Mouse (Mus musculus) right cerebral cortex, postnatal 14 days (tissue): Measurements from ENCODE around the gene Zc3hav1.

ENCODE experiments used
- DNase-seq: peaks from one replicate; pipeline ENCODE4 v3.0.0; 2022

Gene Zc3hav1

DNA sequence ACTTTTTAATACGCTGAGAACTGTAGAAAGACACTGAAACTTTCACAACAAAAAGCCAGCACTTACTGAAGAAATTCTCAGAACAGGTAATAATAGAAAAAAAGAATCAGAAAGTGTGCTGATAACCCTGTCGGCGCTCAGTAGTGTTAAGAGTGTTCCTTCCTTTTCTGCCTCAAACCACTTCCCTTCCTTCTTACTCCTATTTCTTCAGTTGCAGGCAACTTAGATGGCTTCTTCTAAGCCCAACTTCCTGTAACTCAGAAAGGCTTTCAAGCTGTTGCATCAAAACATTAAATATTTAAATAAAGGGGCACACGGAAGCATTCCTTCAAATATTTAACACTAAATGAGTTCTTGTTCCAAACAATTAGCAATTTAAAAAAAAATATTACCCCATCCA is 2.5 kb downstream of the Zc3hav1 start:
- DNase-seq, result no peak

DNA sequence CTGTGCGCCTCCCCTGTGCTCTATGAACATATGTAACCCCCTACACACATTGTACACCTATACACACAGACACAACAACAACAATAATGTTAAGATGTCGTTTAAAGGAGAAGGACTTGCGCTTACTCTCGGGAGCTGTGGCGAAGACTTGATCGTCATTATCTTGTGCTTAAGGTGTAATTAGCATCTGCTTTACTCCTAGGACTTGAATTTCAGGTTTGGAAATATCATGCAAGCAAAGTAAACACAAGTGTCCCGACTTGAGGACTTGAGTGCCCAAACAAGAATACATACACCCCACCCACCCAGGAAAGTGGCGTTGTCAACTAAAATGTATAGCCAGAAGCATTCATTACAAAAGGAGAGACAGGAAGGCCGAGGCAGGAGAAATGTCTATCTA is 4.6 kb downstream of the Zc3hav1 start:
- no peak for DNase-seq

DNA sequence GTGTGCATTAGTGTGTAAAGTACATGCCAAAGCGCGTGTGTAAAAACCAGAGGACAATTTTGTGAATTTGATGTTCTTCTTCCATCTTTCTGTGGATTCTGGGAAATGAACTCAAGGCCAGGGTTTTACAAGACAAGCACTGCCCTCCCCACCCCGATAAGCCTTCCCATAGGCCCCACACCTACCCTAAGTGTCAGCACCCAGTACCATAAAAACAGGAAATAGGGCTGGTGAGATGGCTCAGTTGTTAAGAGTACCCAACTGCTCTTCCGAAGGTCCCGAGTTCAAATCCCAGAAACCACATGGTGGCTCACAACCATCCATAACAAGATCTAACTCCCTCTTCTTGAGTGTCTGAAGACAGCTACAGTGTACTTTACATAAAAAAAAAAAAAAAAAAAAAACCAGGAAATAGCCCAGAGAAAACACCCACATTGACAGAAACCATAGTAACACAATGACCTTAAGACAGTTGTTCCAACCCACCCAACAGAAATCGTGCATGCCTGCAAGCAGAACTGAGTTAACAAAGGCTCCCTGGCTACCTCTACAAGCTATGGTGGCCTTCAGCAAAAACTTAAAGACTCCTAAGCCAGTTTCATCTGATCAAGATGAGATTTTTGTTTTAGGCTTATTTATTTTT is 5.5 kb downstream of the Zc3hav1 start:
- no peak for DNase-seq

DNA sequence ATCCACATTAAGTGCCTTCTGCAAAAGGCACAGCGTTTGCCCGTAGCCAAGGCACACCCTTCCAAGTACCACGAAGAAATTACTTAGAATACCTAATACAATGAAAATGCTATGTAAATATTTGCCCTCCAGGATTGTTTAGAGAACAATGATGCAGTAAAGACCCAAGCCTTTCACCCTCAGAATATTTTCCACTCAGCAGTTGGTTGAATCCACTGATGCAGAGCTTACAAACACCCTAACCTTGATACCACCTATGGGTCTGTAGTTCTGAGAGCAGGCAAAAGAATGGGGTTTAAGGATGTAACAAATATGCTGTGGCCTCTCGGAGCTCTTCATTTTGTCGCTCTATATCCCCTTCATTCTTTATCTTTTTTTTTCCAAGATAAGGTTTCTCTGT is 6.5 kb downstream of the Zc3hav1 start:
- no peak for DNase-seq

DNA sequence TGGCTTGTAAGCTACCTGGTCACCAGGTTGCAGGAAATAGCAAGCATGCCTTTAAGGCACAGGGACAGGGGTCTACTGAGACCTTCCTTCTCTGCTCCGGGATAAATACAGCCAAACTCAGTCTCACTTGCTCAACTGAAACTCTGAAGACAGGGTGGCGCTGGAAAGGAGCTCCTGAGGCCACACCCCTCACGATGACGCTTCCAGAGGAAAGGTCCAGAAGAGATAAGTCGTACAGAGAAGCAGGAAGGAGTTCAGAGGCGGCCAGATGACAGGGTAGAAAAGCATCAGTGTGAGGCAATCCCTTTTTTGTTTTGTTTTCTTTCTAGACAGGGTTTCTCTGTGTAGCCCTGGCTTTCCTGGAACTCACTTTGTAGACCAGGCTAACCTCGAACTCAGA is 8.6 kb downstream of the Zc3hav1 start:
- no peak for DNase-seq

DNA sequence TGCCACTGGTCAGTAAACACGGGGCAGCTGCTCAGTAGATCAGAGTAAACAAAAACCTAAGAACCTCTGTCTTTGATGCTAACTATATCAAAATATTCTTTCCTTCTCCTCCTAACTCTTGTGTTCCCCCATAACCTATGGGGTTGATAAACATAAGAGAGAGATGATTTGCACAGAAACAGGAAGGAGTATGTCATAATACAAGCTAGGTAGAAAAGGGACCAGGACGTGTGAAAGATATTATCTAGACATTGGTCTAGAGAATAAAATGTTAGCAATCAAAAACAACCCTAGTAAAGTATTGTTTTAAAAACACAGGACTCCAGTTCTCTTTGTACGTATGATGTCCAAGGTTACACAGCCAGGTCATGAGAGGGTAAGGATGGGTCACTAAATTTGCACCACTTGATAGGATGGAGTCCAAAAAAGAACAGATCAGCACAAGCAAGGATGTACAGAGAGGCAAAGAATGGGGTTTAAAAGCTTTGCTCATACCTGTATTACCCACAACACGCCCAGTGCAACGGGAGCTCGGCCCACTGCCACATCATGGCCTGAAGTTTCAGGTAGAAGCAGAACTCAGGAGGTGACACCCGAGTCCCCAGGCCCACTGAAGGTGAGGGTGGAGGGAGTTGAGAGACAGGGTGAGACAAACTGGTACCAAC is 10.3 kb downstream of the Zc3hav1 start:
- no peak for DNase-seq

DNA sequence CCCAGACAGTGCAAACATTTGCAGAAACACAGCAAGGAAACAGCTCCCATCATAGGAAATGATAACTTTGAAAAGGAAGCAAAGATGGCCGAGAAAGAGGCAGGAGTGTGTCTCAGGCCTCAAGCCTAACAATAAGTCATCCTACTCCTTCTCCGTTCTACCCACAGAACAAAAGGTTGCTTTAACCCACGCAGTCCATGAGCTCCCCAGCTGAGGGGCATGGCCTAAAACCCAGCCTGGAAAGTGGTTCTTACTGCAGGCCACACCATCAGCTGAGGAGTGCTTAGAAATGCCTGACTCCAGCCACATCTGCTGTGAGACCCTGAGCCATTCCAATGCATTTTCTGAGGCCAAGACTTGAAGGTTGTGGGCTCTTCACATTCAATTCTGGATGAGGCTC is 10.8 kb downstream of the Zc3hav1 start:
- no peak for DNase-seq

DNA sequence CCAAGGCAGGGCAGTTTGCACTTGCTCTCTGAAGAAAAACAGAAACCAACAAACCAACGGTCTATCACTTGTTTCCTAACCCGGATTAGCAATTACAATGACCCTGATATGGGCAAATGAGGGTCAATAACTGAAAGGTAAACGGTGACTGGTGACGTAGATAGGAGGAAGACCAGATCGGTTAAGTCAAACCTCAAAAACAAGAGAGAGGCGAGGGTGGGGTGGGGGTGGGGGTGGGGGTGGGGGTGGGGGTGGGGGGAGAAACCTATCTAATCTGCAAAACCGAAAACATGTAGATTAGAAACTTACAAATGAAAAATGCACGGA is 11.8 kb downstream of the Zc3hav1 start:
- DNase-seq, result no peak

DNA sequence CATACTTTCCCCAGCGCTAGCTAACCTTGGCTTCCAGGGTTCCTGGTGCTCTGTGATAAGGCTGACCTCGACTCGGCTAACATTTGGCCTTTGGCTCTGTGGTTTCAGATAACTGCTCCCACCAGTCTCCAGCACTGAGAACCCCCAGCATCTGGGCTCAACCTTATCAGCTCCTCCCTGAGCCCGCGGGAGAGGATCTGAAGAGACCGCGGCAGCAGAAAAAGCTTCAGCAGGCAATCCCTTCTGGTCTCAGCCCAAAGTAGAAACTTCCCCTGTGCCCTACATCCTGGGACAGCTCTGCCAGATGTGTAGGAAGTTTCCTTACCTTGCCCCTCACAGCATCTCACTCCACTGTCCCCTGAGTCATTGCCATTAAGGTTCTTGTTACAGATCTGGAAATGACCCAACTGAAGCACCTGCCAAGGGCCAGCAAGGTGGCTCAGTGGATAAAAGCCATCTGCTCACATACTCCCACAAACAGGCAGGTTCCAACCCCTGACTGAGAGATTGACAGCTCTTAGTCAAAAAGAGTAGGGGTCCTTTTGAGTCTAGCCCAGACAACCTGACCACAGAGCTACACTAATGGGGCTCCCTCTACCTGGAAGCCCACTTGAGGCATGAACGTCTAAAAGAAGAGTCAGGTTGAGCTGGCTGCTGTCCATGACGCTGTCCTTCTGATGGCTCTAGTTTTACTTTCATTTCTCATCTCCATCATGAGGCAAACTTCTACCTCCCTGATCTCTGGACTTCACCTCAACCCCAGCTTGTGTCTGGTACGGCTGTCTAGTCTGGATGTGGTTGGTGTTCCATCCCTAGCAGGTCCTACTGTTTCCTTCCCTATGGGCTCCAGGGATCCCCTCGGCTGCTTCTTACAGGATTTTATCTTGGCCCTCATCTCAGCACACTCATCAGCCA is 12.4 kb downstream of the Zc3hav1 start:
- no peak for DNase-seq

DNA sequence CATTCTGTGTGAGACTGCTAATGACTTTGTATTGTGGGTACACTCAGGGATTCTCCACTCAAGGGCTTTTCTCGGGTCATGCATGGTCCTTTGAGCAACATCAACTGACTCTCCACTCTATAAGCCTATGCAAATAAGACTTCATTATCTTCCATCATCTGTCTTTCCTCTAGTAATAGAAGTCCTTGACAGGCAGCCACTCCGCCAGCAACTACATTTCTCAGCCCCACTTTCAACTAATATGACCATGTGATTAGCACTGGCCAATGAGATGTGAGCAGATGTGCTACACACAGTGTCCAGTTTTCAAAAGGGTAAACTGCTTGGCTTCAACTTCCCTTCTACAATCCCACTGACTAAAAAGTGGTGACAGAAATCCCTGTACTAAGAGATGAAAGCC is 15.3 kb downstream of the Zc3hav1 start:
- DNase-seq, result no peak

DNA sequence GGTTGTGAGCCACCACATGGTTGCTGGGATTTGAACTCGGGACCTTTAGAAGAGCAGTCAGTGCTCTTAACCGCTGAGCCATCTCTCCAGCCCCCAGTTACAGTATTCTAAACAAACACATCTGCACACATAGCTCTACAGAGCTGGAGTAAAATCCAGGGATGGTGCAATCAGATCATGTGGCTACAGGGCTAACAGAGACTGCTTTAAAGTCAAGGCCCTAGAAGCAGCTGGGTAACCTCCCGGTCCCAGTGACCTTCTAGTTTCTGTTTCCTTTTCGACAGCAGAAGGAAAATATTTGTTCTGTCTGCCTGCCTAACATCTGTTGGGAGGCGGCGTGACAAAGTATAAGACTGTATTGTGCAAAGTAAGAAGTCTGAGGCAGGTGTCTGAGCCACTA is 16.5 kb downstream of the Zc3hav1 start:
- no peak for DNase-seq

DNA sequence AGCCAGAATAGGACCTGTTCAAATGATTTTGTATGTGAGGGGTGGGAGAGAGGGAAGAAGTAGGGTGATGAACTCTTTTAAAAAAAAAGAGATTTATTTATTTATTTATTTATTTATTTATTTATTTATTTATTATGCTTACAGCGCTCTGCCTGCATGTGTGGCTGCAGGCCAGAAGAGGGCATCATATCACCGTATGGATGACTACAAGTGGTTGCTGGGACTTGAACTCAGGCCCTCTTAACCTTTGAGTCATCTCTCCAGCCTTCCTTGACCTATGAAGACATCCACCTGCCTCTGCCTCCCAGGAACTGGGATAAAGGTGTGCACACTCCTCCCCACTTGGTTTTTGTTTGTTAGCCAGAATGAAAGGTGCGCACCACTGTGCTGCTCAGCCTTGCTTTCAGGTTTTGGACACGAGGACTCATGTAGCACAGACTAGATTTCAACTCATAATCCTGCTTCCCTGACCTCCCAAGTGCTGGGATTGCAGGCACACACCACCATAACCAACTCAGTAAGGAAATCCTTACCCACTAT is 17.2 kb downstream of the Zc3hav1 start:
- DNase-seq, result no peak

DNA sequence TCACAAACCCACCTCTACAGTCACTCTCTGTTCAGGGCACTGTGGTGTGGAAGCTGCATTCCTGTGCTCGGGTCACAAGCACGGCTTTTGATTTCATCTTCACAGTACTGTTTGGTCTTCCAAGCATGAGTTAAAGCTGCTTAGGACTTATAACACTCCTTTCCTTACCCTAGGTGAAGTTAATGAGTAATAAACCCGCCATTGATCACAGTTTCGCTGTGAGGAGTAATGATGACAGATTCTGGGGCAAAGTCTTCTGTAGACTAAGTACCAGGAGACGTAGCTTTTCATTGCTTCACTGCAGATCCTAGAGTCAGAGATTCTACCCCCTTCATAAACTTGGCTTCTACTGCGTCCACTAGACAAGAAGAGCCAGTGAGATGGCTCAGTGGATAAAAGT is 19.1 kb downstream of the Zc3hav1 start:
- no peak for DNase-seq

DNA sequence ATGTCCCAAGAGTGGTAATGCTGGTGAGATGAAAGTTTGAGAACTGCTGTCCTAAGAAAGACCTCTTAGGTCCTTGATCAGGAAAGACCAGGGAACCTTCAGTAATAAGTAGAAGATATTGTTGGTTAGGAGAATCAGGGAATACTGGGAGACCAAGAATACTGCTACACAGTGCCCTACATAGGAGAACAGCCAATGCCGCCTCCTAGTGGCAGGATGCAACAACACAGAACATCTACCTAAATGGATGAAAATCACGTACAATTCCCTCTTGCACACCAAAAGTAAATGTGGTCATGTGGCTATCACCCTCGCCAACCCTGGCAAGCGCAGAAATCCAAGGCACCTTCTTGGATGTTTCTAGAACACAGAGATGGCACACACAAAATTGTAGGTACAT is 27.8 kb downstream of the Zc3hav1 start:
- DNase-seq, result peak; percentile 63

DNA sequence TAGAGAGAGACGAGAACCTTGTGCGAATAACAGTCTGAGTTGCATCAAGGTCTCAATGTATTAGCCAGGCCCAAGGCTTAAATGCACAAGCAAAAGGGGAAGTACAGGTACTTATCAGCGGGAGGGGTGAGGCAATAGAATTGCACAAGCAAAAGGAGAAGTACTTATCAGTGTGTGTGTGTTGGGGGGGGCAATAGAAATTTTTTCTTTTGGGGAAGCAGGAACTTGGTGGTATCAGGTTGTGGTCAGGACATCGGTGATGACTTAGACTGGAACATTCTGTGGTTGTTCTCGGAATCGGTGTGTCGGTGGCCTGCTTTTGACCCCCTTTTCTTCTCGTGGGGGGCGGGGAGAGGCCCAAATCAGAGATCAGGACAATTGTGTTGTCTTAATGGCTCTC is 33.8 kb downstream of the Zc3hav1 start:
- no peak for DNase-seq

DNA sequence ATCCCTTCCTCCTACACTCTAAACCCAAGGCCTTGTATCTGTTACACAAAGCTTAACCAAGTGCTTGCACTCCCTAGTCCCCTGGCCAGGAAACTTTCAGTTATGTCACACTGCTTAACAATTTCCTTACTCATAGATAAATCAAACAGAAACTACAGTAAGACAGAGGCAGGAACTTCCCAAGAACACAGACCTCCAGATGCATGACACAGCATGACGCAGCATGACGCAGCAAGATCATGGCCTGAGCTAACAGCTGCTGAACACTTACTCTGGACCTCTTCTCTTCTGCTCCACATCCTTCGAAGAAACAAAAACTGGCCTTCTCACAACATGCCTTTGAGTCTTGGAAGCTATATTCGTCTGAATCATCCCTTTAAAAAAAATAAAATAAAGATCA is 38.4 kb downstream of the Zc3hav1 start:
- DNase-seq, result no peak

DNA sequence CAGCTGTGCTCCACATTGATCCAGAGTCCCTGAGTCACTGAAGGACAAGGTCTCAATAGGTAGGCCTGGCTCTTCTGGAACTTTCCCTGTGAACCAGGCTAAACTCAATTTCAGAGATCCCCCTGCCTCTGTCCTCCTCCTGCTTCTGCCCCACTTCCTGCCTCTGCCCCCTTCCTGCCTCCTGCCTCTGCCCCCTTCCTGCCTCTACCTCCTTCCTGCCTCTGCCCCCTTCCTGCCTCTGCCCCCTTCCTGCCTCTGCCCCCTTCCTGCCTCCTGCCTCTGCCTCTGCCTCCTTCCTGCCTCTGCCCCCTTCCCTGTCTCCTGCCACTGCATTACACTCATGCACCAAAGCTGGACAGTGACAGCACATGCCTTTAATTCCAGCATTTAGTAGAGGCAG is 44.7 kb downstream of the Zc3hav1 start:
- no peak for DNase-seq

DNA sequence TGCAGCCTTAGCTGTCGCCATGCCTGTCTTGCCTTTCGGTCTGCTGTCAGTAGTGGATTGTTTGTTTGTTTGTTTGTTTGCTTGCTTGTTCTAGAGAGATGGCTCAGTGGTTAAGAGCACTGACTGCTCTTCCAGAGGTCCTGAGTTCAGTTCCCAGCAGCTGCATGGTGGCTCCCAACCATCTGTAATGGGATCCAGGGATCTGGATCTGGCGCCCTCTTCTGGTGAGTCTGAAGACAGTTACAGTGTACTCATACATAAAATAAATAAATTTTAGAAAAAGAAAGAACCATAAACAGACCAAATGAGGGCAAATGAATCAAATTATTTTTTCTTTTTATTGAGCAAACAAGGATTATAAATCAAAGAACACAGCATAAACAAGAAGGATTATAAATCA is 49.4 kb downstream of the Zc3hav1 start:
- DNase-seq, result no peak

DNA sequence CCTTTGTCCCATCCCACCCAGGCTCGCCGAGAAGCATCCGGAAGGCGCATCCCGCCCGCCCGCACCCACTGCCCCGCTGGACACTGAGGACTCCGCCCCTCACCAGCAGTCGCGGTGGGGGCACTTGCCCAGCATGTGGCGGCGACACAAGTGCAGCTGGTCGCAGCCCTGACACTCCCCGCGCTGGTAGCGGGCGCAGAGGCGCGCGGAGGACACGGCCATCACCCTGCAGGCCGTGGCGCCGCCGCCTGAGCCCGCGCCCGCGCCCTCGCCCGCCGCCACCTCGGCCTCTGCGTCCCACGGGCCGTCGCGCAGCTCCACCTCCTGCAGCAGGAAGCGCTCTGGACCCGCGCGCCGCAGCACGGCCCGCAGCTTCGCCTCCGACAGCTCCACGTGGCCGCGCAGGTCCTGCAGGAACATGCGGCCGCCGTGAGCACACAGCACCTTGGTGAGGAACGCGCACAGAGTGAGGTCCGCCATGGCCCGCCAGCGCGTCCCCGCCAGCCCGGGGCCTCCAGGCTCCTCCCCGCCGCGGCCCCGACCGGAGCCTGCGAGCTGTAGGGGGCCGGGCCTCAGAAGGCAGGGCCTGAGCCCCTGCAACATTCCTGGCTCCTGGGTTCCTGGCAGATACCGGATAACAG is 55.5 kb downstream of the Zc3hav1 start, which contains the start of gene Zc3hav1l:
Zc3hav1l (minus strand) TSS at position 499 of the 641 bp plus-strand sequence.
- peak; percentile 62 for DNase-seq

DNA sequence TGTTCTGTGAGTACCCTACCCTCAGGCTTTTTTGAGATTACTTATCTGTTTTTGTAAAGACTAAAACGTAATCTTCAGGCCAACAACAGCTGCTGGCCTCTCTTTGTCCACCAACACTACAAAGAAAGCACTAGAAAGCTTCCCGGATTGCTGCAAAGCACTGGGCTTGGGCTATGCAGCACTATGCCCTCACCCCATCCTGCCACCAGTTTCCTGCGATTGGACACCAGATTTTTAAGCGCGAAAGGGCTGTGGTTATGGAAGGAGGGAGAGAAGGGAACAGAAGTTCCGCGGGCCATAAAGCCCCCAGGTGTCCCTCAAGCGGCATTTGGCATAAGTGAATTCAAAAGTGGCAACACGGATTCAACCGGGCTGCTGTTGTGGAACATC is 56.2 kb downstream of the Zc3hav1 start:
- no peak for DNase-seq

DNA sequence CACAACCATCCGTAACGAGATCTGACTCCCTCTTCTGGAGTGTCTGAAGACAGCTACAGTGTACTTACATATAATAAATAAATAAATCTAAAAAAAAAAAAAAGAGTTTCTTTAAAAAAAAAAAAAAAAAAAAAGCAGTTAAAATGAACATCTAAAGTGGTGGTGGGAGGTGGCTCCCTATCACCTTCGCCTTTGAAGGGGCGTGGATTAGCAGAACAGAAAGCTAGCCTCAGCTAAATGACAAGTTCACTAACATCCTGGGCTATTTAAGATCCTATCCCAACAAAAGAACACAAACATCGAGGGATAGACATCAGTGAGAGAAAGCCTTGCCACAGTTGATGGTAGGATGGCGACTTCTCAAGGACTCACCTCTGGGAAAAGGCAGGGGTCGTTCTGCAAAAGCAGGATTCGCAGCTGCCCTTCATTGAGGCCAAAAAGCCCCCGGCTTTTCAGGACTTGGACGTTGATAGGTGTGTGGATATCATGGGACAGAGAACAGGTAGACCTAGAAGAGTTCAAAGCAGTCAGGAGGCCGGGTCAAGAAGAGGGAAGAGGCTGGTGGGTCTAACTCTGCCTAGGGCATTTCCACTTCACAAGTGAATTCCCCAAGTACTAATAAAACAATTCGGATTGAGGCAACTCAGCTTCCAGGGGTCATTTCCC is 56.7 kb downstream of the Zc3hav1 start:
- DNase-seq, result no peak

DNA sequence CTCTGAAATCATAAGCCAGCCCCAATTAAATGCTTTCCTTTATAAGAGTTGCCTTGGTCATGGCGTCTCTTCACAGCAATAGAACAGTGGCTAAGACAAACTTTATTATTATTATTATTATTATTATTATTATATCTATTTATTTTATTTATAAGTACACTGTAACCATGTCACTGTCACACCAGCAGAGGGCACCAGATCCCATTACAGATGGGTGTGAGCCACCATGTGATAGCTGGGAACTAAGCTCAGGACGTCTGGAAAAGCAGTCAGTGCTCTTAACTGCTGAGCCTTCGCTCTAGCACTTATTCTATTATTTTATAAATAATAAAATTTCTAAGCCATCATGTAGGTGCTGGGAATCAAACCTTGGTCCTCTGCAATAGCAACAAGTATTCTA is 60.7 kb downstream of the Zc3hav1 start:
- DNase-seq, result no peak
